Mouse (Mus musculus) adrenal gland, adult (tissue): ENCODE measurements around the gene Opn4.
A peak's percentile ranks its signal among the peaks of the same experiment; 100 is the strongest.

Experiments used
- DNase-seq, 2 experiments: peaks; one replicate each; pipeline ENCODE4 v3.0.0; 2022 to 2023; ENCODE audit warnings: low spot score in 1 of 2; ENCODE audit not compliant: inconsistent age in 2 of 2

Gene Opn4

DNA sequence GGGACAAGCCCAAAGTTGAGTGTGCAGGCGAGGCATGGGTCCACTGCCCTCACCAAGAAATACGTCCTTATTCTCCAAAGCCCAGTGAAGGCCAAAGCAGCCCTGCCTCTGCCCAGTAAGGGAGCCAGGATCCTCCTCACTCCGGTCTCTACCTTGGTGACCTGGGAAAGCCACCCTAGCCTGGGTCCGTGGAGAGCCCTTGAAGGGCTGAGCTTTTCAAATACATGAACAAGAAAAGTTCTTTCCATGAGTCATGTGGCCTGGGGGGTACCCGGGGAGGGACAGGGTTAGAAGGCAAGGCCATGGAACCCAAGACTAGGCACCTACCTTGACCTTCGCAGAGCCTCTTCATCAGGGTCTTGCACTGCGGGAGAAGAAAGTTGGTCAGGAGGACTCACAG, 33.4 kb downstream of the Opn4 start:
- DNase-seq = no peak

DNA sequence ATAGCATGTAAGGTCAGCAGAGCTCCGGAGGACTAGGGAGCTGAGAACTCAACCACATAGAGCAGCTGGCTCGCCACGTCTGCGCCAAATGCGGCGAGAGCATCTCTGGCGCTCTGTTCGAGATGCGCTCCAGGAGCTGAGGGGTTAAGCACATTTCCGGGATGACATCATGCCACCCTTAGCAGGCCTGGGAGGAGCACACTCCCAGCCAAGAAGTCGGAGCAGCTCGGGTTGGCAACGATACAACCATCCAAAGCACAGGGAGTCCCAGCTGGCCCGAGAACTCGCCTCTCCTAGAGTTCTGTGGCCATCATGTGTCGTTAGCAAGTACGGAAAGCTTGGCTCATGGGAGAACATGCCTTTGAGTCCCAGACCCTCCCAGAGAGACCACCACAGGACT, 34.2 kb downstream of the Opn4 start:
- peak in 1 of 2 experiments; percentile 39 for DNase-seq

DNA sequence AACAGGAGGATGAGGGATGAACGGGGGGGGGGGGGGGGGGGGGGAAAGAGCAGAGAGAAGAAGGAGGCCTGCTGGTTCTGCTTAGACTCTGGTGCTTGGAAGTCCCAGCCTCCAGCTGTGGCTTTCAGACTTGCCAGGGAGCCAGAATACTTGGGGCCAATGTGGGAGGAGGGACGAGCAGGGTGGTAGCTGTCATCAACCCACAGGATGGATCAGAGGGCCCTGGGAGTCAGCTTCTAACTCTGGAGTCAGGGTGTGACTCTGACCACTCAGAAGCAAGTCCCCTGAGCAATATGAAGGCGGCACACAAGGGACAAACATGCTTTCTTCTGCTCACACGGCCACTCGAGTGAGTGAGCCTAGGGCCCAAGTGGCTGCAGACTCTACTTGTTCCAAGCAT, 35.3 kb downstream of the Opn4 start:
- DNase-seq = no peak

DNA sequence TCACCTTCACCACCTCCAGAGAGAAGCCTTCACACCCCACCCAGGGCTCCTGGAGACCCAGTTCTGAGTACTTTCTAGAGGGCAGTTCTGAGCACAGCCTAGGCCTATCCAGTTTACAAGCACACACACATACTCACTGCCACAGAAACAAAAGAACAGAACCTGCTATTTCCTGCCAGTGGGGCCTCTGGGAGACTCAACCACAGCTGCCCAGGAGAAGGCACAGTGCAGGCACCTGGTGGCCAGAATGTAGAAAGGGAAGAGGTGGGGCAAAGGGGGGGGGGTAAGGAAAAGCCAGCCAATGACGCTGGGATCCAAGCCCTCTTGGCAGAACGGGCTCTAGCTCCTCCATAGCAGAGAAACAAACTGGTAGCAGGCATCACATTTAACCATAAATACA, 37.5 kb downstream of the Opn4 start:
- no peak for DNase-seq

DNA sequence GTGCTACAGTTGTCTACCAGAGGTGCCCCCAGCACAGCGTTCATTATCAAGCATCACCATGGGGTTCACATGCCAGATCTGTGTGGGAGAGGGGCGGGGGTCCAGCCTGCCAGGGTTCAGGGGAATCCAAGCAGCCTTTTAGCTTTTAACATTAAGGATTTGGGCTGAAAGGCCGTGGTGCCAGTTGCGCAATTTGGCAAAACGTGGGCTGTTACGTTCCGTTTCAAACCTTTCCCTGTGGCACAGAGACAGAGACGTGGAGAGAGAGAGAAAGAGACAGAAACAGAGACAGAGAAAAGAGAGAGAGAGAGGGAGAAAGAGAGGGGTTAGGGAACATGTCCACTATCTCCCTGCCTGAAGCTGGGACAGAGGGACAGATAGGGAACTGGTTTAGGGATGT, 38.3 kb downstream of the Opn4 start:
- no peak for DNase-seq

DNA sequence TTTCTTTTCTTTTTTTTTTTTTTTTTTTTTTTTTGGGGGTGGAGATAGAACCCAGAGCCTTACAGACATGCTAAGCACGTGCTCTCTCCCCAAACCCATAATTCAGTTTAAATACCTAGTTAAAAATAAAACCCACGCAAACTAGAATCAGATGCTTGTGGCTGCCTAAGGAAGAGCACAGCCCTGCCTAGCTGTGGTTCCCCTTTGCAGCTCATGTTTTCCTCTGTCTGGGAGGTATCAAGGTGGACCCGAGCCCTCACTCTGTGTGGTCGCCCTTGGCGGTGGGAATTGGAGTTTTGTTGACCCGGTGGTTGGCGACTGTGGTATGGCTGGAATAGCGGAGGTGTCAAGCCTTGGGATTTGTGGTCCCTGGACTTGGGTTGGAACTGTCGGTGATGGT, 41.0 kb downstream of the Opn4 start:
- no peak for DNase-seq

DNA sequence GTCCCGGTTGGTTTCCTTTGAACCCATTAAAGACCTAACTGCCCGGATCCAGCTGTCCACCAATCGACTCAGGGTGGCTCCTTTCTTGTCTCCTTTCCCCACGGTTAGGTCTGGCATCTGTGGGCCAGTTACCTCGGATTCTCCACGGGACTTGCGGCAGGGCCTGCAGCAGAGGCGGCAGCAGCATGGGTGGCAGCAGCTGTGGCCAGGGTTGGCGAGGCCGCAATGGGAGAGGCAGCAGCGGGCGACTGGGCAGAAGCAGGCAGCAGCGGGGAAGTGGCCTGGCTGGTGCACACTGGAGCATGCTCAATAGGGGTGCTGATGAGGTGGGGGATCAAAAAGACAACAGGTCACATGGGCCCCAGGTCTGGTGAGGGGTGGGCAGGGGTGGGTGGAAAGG, 44.7 kb downstream of the Opn4 start:
- DNase-seq = no peak

DNA sequence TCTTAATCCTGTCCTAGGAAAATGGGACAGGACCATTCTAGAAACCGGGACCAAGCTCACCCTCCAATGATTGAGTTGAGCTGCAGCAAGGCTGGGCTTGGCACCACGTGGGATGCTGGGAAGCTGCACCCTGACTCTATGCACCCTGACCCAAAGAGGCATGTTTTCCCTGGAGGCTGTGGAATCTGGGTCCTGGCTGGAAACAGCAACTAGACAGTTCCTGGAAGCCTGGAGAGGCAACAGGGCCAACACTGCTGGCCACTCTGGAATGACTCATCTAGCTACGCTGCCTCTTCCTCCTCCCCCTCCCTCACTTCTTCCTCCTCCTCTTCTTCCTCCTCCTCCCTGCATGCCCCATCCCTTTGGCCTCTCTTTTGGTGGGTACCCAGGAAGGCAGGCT, 45.9 kb downstream of the Opn4 start:
- DNase-seq = peak in 1 of 2 experiments; percentile 74

DNA sequence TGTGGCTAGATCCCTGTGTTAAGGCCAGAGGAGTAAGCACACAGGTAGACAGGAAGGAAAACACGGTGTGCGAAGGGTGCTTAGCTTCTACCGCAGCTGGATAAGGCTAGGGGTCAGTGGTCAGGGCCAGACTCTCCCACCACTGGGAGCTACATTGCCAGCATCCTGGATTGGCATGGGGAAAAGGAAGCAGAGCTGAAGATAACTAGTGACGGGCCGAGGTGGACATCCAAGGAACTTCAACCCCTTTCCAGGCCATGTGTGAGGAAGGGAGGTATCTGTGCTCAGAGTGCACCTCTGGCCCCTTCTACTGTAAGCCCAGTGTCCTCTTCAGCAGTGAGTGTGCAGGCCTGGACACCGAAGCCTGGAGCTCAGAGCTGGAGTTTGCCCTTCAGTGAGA, 46.5 kb downstream of the Opn4 start:
- no peak for DNase-seq

DNA sequence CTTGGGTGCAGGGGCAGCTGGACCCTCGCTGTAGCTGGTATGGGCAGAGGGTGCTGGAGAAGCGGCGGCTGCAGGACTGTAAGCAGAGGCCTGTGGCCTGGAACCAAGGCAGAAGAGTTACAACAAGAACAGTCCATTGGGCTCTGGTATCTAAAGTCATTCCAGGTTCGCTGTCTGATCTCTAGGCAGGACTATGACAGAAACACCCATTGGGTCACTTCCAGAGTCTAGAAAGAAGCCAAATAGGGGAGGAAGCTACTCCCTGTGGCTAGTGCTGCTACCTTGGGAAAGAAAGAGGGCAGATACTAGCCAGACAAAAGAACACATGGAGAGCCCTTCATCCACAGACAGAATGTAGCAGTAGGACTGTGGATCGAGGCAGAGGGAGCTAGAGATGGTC, 47.7 kb downstream of the Opn4 start:
- DNase-seq = no peak

DNA sequence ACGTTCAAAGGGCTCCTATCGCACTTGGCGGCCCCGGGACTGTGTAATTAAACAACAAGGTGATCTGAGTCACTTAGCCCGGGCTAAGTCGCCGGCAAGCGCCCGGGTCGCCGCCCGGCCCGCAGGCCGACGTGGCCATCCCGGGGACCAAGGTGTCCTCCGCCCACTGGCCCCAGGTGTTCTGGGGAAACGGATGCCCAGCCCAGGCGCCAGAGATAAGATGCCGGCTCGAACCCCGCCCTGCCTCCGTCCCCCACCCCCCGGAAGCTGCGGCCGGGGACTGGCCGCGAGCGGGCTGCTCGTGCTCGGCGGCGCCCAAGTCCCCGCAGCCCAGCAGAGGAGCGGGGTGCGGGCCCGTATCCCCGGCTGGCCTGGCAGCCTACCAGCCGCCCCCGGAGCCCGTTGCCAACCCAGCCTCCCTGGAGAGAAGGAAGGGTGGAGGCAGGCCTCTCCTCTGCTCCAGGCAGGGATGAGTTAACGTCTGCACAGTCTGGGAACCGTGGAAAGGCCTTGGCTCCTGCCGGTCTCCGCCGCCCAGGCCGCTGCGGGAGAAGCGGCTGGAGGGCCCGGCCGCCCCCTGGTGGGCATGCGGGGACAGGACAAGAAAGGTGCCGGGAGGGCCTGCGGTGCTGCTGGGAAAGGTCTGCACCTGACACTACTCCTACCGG, 50.8 kb downstream of the Opn4 start:
- DNase-seq = peak; percentile 86 to 93

DNA sequence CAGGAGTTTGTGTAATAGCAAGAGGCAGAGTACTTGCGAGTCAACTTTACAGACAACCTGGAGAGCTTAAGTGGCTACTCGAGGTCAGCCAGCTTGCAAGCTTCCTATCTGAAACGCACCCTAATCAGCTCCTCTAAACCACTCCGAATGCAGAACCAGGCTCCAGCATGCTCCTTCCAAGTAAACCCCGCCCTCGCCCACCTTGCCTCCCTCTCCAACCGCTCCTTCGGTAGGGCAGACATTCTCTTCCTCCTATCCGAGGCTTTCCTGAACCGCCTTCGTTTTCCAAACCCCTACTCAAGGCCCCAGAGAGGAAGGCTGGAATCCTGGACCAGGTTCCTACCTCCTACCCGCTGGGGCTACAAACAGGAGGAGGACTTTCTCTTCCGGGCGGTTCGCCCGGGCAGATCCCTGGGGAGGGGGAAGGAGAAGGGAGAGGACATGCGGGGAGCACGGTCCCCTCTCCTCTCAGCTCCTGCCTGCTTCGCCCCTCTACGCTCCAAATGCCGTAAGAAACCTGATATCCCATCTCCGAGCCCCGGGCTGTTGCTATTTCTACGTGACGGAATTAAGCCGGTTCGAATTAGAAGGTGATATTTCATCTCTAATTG, 51.4 kb downstream of the Opn4 start:
- DNase-seq = peak; percentile 61 to 89

DNA sequence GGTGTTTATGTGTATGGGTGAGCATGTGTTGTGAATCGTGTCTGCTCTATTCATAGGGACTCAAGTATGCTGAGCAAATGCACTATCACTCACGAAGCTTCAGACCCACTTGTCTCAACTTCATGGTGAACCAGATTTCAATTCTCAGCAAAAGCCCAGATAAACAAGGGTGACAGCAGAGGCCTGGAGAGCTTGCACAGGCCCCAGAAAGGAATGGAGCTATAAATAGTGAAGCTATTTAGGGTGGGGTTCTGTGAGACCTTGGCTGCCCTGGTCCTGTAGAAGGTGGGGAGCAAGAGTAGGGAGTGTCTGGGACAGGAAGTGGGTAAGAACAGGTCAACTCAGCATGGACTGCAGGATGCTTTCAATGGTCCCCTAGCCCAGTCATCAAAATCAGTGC, 55.4 kb downstream of the Opn4 start:
- peak in 1 of 2 experiments; percentile 16 for DNase-seq

DNA sequence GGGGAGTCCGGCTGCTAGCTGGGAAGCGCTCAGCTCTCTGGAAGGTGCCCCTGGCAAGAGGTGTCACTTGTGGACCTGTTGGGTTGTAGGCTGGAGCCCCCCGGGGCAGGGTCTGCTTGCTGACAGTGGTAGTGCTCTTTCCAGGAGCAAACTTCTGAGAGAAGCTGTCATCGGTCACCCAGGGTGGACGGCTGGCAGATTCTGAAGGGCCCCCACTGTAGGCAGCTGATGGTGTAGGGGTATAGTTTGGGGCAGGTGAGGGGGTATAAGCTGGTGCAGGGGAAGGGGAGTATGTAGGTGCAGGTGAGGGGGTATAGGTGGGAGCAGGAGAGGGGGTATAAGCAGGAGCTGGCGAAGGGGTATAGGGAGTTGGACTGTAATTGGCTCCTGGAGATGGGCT, 55.9 kb downstream of the Opn4 start:
- no peak for DNase-seq

DNA sequence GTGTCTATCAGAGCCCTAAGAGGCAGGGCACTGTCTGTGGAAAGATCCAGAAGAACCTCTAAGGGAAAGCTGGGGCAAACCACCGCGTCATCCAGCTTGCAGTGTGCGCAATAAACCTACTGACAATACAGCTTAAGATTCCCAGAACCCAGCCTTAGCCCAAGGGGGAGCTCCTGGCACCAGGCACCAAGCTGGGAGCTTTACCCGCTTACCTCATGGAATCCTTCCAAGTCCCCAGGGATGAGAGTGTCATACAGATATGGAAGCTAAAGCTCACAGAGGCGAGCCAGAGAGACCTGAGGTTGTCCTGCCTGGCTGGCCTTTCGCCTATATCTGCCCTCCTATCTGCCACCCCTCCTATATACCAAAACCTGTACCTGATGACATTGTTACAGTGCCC, 56.3 kb downstream of the Opn4 start:
- DNase-seq = no peak

DNA sequence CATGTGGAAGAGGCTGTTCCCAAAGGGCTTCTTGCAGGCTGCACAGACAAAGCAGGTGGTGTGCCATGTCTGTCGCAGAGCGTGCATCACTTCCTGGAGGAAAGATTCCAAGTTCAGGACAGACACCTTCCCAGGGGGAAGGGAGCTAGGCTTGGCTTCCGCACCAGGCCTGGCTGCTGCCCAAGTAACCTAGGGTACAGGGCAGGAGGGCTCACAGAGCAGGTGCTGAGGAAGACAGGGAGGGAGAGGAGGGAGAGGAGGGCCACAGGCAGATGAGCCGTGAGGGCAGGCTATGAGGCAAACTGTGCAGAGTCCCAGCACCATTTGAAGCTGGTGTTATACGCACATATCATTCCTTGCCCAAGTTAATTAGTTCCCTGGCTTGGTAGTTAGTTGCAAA, 58.0 kb downstream of the Opn4 start:
- no peak for DNase-seq

DNA sequence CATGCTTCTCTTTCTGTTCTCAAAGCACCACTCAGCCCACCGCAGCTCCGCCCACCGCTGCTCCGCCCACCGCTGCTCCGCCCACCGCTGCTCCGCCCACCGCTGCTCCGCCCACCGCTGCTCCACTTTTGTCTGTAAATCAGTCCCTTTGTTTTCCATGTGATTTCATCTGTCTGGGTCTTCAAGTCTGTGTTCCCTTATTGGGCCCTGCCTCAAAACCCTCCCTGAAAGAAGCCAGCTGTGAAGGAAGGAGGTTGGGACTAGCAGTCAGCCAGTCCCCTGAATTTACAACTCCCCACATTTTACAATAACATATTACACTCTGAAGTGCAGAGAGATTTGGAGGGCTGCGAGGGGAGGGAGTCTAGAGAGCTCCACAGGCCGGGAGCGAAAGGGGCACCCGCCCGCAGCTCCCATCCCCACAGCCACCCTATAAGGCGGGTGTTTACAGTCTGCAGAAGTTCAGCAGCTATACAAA, 59.2 kb downstream of the Opn4 start:
- DNase-seq = no peak
